Mouse (Mus musculus): ENCODE data around the gene Tm2d3. TPM values are rescaled to one million over a fixed set of nuclear protein-coding genes. Genes with fewer than 3 reads are reported as not detected.

Gene Tm2d3
- polyA plus RNA-seq, 1 experiment from 2014 or later = 68.5 TPM

DNA sequence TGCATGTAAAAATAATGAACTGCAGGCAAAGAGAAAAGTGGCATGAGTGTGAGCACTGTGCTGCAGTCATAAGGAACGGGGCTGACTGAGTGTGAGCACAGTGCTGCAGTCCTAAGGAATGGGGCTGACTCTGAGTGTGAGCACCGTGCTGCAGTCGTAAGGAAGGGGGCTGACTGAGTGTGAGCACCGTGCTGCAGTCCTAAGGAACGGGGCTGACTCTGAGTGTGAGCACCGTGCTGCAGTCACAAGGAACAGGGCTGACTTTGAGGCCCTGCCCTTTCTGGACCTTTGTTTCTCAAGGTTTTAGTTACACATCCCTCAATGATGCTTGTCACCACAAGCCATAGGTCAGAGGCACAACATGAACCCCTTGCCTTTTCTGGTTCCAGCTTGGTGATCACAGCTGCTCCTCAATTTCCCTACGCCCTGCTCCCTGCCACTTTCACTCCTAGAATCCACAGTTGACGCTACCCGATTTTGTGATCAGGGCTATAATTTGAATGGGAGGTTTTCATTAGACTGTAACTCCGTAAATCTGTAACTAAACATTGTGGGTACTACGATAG is 27.7 kb upstream of the Tm2d3 start:
- DNase-seq (ENCODE audit: low spot score) = no peak
- Histone ChIP-seq H3K27ac (replicated peaks; ENCODE audit: low read depth, low read length) (no peak overlapping the region), H3K4me3 (ENCODE audit: low read depth, low read length) (no peak overlapping the region), H3K9me3 (ENCODE audit: control insufficient read depth, low read length) (no peaks in the 10 kb centered on the region), H3K4me2 (ENCODE audit: low read depth, severe bottlenecking) (no peak overlapping the region), H3K36me3 (ENCODE audit: control insufficient read depth, insufficient read depth, low read length) (no peaks in the 10 kb centered on the region), H3K27me3 (ENCODE audit: control insufficient read depth, insufficient read depth, low read length) (no peaks in the 10 kb centered on the region), H3K4me1 (ENCODE audit: control insufficient read depth, insufficient read depth, low read length) (no peaks in the 10 kb centered on the region), H3K9ac (ENCODE audit: low read length) (no peak overlapping the region)
- no peak for ATAC-seq (ENCODE audit: insufficient number of reproducible peaks, low FRiP score, low TSS enrichment, low read depth)
- WGBS = 86% methylated on average over 11 of the region's 11 CpGs

DNA sequence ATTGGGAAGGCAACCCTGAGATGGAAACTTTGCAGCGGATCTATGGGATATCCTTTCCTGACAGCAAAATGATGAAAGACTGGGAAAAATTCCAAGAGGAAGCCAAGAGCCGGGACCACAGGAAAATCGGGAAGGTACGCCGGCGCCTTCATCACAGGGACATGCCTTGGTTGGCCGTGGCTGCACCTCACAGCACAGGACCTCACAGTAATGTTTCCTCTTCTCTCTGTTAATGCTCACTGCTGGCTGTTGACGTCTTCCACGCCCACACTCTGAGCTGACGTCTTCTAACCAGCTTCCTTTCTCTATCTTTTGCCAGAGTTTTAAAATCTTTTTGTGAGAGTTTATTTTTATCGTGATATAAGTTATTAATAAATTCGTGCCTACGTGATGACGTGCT is 27.1 kb upstream of the Tm2d3 start:
- Histone ChIP-seq H3K4me3 (ENCODE audit: low read depth, low read length) (no peak overlapping the region), H3K27me3 (ENCODE audit: control insufficient read depth, insufficient read depth, low read length) (no peaks in the 10 kb centered on the region), H3K4me1 (ENCODE audit: control insufficient read depth, insufficient read depth, low read length) (no peaks in the 10 kb centered on the region), H3K27ac (replicated peaks; ENCODE audit: low read depth, low read length) (no peak overlapping the region), H3K9ac (ENCODE audit: low read length) (no peak overlapping the region), H3K4me2 (ENCODE audit: low read depth, severe bottlenecking) (no peak overlapping the region), H3K36me3 (ENCODE audit: control insufficient read depth, insufficient read depth, low read length) (no peaks in the 10 kb centered on the region), H3K9me3 (ENCODE audit: control insufficient read depth, low read length) (no peaks in the 10 kb centered on the region)
- WGBS = 89% methylated on average over 14 of the region's 14 CpGs
- ATAC-seq (ENCODE audit: insufficient number of reproducible peaks, low FRiP score, low TSS enrichment, low read depth) (no peak), DNase-seq (ENCODE audit: low spot score) (no peak)

DNA sequence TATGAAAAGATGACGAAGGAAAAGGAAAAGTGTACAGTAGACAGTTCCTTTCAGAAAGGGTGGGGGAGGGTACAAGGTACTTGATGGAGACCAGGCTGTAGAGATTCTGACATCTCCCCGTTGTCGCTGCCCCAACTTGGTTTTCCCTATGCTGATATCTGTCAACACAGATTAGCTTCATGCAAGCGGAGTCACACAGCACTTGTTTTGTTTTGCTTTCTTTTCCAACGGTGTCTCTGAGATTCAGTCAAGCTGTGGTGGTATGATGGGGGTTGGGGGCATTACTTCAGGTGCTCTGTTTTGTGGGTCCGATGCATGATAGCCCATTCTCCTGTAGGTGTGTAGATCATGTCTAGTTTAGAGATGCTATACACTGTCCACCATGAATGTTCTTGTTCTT is 23.5 kb upstream of the Tm2d3 start:
- H3K9ac ChIP-seq (ENCODE audit: low read length) = no peak overlapping the region

DNA sequence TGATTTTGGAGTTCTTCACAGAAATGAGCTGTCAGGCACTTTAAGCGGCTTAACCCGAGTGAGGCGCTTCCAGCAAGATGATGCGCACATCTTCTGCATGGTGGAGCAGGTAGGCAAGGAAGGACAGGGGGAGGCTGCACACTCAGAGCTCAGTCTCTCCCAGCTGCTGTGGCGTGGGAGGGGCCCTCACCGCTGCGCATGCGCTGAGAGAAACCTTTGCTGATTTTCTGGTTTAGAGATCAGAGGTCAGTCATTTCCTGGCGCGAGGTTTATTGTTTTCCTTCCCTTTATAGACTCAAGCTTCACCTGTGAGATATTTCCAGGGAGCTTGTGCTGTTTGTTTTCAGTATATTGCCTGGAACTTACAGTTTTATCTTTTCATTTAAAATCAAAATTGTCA is 12.9 kb upstream of the Tm2d3 start:
- DNase-seq (ENCODE audit: low spot score) (no peak), ATAC-seq (ENCODE audit: insufficient number of reproducible peaks, low FRiP score, low TSS enrichment, low read depth) (no peak)
- Histone ChIP-seq H3K27me3 (ENCODE audit: control insufficient read depth, insufficient read depth, low read length) (no peaks in the 10 kb centered on the region), H3K4me3 (ENCODE audit: low read depth, low read length) (no peak overlapping the region), H3K4me2 (ENCODE audit: low read depth, severe bottlenecking) (no peak overlapping the region), H3K9ac (ENCODE audit: low read length) (no peak overlapping the region), H3K4me1 (ENCODE audit: control insufficient read depth, insufficient read depth, low read length) (no peaks in the 10 kb centered on the region), H3K9me3 (ENCODE audit: control insufficient read depth, low read length) (no peaks in the 10 kb centered on the region), H3K27ac (replicated peaks; ENCODE audit: low read depth, low read length) (no peak overlapping the region), H3K36me3 (ENCODE audit: control insufficient read depth, insufficient read depth, low read length) (no peaks in the 10 kb centered on the region)
- 77% methylated on average over 10 of the region's 10 CpGs for WGBS

More for the DNA sequence above, 23.5 kb upstream of the Tm2d3 start:
- Histone ChIP-seq H3K27ac (replicated peaks; ENCODE audit: low read depth, low read length) (no peak overlapping the region), H3K9me3 (ENCODE audit: control insufficient read depth, low read length) (no peaks in the 10 kb centered on the region), H3K27me3 (ENCODE audit: control insufficient read depth, insufficient read depth, low read length) (no peaks in the 10 kb centered on the region), H3K4me2 (ENCODE audit: low read depth, severe bottlenecking) (no peak overlapping the region), H3K4me1 (ENCODE audit: control insufficient read depth, insufficient read depth, low read length) (no peaks in the 10 kb centered on the region), H3K4me3 (ENCODE audit: low read depth, low read length) (no peak overlapping the region), H3K36me3 (ENCODE audit: control insufficient read depth, insufficient read depth, low read length) (no peaks in the 10 kb centered on the region; the same call in 1 of the 2 replicates)
- WGBS = 94% methylated on average over 6 of the region's 6 CpGs
- DNase-seq (ENCODE audit: low spot score) = no peak
- no peak for ATAC-seq (ENCODE audit: insufficient number of reproducible peaks, low FRiP score, low TSS enrichment, low read depth)

DNA sequence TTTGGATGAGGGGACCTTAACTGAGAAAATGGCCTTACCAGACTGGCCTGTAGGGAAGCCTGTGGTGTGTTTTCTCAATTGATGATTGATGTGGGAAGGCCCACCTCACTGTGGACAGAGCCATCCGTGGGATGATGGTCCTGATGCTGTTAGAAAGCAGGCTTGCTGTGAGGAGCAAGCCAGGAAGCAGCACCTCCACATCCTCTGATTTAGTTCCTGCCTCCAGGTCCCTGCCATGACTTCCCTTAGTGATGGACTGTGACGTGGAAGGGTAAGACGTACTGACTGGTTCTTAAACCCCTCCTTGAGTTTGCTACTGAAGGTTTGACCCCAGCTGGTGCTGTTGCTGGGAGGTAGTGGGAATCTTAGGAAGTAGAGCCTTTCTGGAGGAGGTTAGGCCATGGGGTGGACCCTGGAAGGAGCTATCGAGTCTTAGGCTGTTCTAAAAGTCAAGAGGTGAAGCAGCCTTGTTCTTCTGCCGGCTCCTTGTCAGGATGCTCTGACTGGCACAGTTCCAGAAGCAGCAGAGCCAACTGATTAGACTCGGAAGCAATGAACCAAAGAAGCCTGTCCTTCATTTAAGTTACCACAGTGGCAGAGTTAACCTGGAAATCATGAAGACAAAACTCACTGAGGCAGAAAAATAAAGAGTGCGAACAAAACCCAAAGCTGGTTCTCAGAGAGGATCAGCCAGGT is 11.9 kb upstream of the Tm2d3 start:
- Histone ChIP-seq H3K9ac (ENCODE audit: low read length) (no peak overlapping the region), H3K36me3 (ENCODE audit: control insufficient read depth, insufficient read depth, low read length) (no peaks in the 10 kb centered on the region), H3K4me1 (ENCODE audit: control insufficient read depth, insufficient read depth, low read length) (no peaks in the 10 kb centered on the region), H3K9me3 (ENCODE audit: control insufficient read depth, low read length) (no peaks in the 10 kb centered on the region), H3K27ac (replicated peaks; ENCODE audit: low read depth, low read length) (no peak overlapping the region), H3K4me3 (ENCODE audit: low read depth, low read length) (no peak overlapping the region), H3K4me2 (ENCODE audit: low read depth, severe bottlenecking) (no peak overlapping the region), H3K27me3 (ENCODE audit: control insufficient read depth, insufficient read depth, low read length) (no peaks in the 10 kb centered on the region)
- ATAC-seq (ENCODE audit: insufficient number of reproducible peaks, low FRiP score, low TSS enrichment, low read depth) (no peak), DNase-seq (ENCODE audit: low spot score) (no peak)
- 82% methylated on average over 7 of the region's 7 CpGs for WGBS

DNA sequence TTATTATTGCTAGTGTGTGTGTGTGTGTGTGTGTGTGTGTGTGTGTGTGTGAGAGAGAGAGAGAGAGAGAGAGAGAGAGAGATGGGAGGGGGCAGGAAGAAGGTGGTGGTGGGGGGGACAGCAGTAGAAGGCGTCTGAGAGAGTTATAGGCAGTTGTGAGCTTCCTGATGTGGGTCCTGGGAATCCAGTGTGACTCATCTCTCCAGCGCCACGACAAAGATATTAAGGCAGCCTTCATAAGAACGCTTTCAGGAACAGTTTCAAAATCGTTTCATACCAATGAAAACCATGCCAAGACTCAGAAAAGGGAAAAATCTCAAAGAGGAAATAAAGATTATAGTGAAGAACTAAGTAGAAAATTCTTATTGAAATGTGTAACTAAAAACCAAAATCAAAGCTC is 9.8 kb upstream of the Tm2d3 start:
- Histone ChIP-seq H3K9ac (ENCODE audit: low read length) (no peak overlapping the region), H3K27me3 (ENCODE audit: control insufficient read depth, insufficient read depth, low read length) (no peaks in the 10 kb centered on the region), H3K9me3 (ENCODE audit: control insufficient read depth, low read length) (no peaks in the 10 kb centered on the region), H3K36me3 (ENCODE audit: control insufficient read depth, insufficient read depth, low read length) (no peaks in the 10 kb centered on the region), H3K4me2 (ENCODE audit: low read depth, severe bottlenecking) (no peak overlapping the region), H3K4me1 (ENCODE audit: control insufficient read depth, insufficient read depth, low read length) (0 out of 2 replicates have a peak, but pooled peaks cover 2% of the 10 kb centered on the region), H3K4me3 (ENCODE audit: low read depth, low read length) (no peak overlapping the region), H3K27ac (replicated peaks; ENCODE audit: low read depth, low read length) (no peak overlapping the region)
- ATAC-seq (ENCODE audit: insufficient number of reproducible peaks, low FRiP score, low TSS enrichment, low read depth) (no peak), DNase-seq (ENCODE audit: low spot score) (no peak)
- WGBS = 74% methylated on average over 5 of the region's 5 CpGs

DNA sequence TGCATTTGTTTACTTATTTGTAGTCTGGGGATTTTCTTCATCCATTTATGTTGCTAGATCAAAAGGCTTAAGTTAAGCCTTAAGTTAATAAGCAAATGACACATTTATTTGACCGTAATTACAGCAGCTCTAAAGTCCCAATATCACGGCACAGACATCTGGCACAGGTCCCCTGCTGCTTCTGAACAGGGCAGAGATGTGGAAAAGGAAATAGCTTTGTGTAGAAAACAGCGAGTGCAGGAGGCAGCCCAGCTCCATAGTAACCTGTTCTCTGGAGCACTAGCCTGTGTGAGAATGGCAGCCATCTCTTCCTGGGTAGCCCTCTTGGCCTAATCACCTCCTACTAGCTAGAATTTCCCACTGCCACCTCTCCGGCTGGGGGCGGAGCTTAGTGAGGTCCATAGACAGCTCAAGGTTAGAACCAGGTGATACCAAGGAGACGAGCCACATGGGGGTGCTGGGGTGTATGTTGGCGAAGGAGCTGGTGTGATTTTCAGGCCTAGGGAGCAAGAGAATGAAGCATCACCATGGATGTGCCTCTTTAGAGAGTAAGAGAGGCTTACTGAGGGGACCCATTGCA is 6.6 kb upstream of the Tm2d3 start:
- ATAC-seq (ENCODE audit: insufficient number of reproducible peaks, low FRiP score, low TSS enrichment, low read depth) (no peak), DNase-seq (ENCODE audit: low spot score) (no peak)
- Histone ChIP-seq H3K27ac (replicated peaks; ENCODE audit: low read depth, low read length) (no peak overlapping the region), H3K4me1 (ENCODE audit: control insufficient read depth, insufficient read depth, low read length) (0 out of 2 replicates have a peak, but pooled peaks cover 2% of the 10 kb centered on the region), H3K9ac (ENCODE audit: low read length) (no peak overlapping the region), H3K27me3 (ENCODE audit: control insufficient read depth, insufficient read depth, low read length) (no peaks in the 10 kb centered on the region), H3K4me2 (ENCODE audit: low read depth, severe bottlenecking) (no peak overlapping the region), H3K9me3 (ENCODE audit: control insufficient read depth, low read length) (no peaks in the 10 kb centered on the region), H3K4me3 (ENCODE audit: low read depth, low read length) (no peak overlapping the region), H3K36me3 (ENCODE audit: control insufficient read depth, insufficient read depth, low read length) (no peaks in the 10 kb centered on the region)
- WGBS = 40% methylated on average over 7 of the region's 7 CpGs

DNA sequence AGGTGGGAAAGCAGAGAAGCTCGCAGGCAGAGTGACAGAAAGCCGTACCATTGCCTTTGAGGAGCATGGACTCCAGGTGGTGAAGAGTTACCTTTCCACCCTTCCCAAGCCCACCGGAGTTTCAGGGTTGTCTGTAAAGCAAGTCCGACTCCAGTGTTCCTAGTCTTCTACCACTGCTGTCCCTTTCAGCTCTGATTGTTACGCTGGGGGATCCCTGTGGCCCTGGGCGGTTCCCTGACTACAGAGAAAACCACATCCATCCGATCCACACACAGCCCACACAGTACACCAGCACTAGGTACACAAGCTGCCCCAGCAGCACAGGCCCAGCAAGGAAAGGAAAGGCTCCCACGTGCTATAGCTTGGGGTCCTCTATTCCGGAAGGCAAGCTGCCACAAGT is 4.3 kb upstream of the Tm2d3 start:
- Histone ChIP-seq H3K27me3 (ENCODE audit: control insufficient read depth, insufficient read depth, low read length) (no peaks in the 10 kb centered on the region), H3K4me1 (ENCODE audit: control insufficient read depth, insufficient read depth, low read length) (0 out of 2 replicates have a peak, but pooled peaks cover 2% of the 10 kb centered on the region), H3K9me3 (ENCODE audit: control insufficient read depth, low read length) (no peaks in the 10 kb centered on the region), H3K36me3 (ENCODE audit: control insufficient read depth, insufficient read depth, low read length) (no peaks in the 10 kb centered on the region), H3K27ac (replicated peaks; ENCODE audit: low read depth, low read length) (no peak overlapping the region), H3K4me2 (ENCODE audit: low read depth, severe bottlenecking) (no peak overlapping the region), H3K4me3 (ENCODE audit: low read depth, low read length) (no peak overlapping the region), H3K9ac (ENCODE audit: low read length) (no peak overlapping the region)
- no peak for DNase-seq (ENCODE audit: low spot score)
- ATAC-seq (ENCODE audit: insufficient number of reproducible peaks, low FRiP score, low TSS enrichment, low read depth) = no peak
- 91% methylated on average over 9 of the region's 9 CpGs for WGBS
